Mouse (Mus musculus) testis, adult 2 months (tissue): Measurements from ENCODE around the gene Hipk1. TPM values are rescaled to one million over a fixed set of nuclear protein-coding genes. Genes with fewer than 3 reads are reported as not detected.

Experiments used
- H3K27ac ChIP-seq: fragments of 200-500 bp; 2 replicates; pipeline ENCODE4 v1.5.1; 2012; ENCODE audit warnings: low read depth, low read length; ENCODE audit not compliant: control insufficient read depth, insufficient read depth
- H3K27me3 ChIP-seq: fragments of 200-500 bp; 2 replicates; pipeline ENCODE4 v1.6.1; 2012; ENCODE audit warnings: mild to moderate bottlenecking, low read length, moderate library complexity; ENCODE audit not compliant: control insufficient read depth, insufficient read depth
- H3K36me3 ChIP-seq: fragments of 200-500 bp; 2 replicates; pipeline ENCODE4 v1.6.1; 2012; ENCODE audit warnings: mild to moderate bottlenecking, low read length; ENCODE audit not compliant: control insufficient read depth, insufficient read depth
- H3K4me1 ChIP-seq: fragments of 200-500 bp; 2 replicates; pipeline ENCODE4 v1.6.1; 2012; ENCODE audit warnings: low read length; ENCODE audit not compliant: control insufficient read depth, insufficient read depth
- H3K4me3 ChIP-seq: fragments of 200-500 bp; 2 replicates; pipeline ENCODE4 v1.5.1; 2012; ENCODE audit warnings: low read depth, mild to moderate bottlenecking, low read length, moderate library complexity, mixed read lengths; ENCODE audit not compliant: control insufficient read depth
- CTCF ChIP-seq: fragments of 200-500 bp; IDR thresholded peaks from 2 replicates; pipeline ENCODE4 v1.5.1; 2012; ENCODE audit warnings: low read depth, mild to moderate bottlenecking, inconsistent platforms, low read length, moderate library complexity; ENCODE audit not compliant: control insufficient read depth, insufficient read depth, insufficient replicate concordance
- POLR2A ChIP-seq: fragments of 200-500 bp; IDR thresholded peaks from 2 replicates; pipeline ENCODE4 v1.6.1; 2012; ENCODE audit warnings: low read depth, mild to moderate bottlenecking, inconsistent platforms, low read length, moderate library complexity; ENCODE audit not compliant: control insufficient read depth
- polyA plus RNA-seq: library from polyadenylated mRNA; depleted of rRNA; stranded (reverse); fragments of >200 nt; gene quantifications from 2 replicates; pipeline ENCODE4 v1.2.3, GENCODE M21; 2012

Hipk1 gene
- polyA plus RNA-seq, 1 experiment, result 224 TPM

DNA sequence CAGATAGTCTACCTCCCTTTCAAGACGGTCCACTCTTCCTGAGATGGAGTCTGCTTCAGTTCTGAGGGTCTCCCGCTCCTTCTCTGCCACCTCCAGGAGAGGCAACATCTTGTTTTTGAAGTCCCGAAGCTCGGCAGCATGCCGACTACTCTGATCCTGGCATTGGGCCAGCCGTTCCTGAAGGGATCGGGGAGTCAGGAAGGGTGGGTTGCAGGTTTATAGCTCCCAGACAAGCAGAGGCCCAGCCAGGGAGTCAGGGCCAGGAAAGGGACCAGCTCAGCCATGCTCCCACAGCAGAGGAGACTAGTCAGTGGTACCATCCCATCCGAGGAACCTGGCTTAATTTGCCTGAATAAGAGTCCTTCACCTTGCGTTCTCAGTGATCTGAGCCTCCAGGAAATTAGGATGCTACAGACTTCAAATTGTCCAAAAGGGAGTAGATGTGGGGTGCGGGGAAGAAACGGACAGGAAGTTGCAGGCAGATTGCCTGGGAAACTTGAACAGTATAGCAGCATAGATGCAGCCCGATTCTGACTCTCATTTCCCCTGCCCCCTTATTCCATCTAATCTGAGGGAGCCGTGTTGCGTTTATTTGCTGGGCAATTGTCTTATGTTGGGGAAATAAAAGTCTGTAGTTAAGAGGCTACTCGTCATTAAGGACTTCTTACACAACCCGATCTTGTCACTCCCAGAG lies 54.2 kb downstream of the Hipk1 start:
- peak overlapping the region; percentile 27 for H3K4me3 ChIP-seq
- peak overlapping the region; percentile 54 for H3K27ac ChIP-seq
- no peak for TF ChIP-seq CTCF
- TF ChIP-seq POLR2A, result no peak
- H3K27me3 ChIP-seq, result no peaks in the 10 kb centered on the region
- H3K4me1 ChIP-seq, result peaks cover 5% of the 10 kb centered on the region
- no peaks in the 10 kb centered on the region for H3K36me3 ChIP-seq

- TF ChIP-seq CTCF, result no peak
- no peak for TF ChIP-seq POLR2A
- peak overlapping the region; percentile 27 for H3K4me3 ChIP-seq
- H3K27ac ChIP-seq, result peak overlapping the region; percentile 77
- H3K4me1 ChIP-seq, result peaks cover 5% of the 10 kb centered on the region
- no peaks in the 10 kb centered on the region for H3K36me3 ChIP-seq
- no peaks in the 10 kb centered on the region for H3K27me3 ChIP-seq
These were observed 55.4 kb downstream of the Hipk1 start for GRCm38 (mm10) chr3:103735776-103736600.

- Histone ChIP-seq H3K36me3 (no peaks in the 10 kb centered on the region), H3K4me1 (peaks cover 5% of the 10 kb centered on the region), H3K27me3 (no peaks in the 10 kb centered on the region), H3K4me3 (no peak overlapping the region), H3K27ac (peak overlapping the region; percentile 77)
- TF ChIP-seq POLR2A (0 out of 2 replicates have a peak, but pooled peaks have one; percentile 8), CTCF (no peak)
These were observed 56.5 kb downstream of the Hipk1 start for GRCm38 (mm10) chr3:103734696-103735519.

DNA sequence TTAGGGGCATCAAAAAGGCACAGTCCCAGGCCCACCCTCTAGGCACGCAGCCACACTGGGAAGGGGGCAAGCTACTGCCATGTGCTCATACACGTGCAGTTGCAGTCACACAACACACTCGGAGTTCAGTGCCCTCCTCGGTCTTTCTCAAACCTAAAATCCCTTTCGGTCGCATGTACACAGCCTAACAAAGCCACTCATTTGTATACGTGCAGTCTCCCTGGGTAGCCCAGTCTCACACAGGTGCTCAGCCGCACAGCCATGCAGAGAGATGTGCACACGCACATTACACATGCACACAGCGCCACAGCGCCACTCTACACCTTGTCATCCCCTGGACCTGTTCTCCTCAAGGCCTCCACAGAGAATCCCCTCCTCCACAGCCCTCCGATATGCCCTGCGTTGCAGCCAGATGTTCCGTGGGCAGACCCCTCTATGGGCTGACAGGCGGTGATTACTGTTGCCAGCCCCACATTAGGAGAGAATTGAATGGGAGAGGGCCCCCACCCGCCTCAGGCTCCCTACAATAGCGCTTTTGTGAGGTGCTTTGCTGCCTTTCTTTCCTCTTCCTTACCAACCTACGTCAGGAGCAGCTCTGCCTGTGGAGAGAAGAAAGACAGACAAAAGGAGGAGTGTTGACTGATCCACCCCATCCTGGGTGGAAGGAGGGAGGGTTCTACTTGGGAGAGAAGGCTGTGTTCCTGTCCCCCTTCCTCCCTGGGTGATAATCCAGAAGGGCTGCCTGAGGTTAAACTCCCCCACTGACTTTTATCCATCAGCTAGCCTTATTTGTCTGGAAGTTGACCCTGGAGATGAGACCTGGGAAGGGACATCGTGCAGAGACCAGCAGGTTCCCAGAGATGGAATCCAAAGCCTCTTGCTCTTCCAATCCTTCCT lies 57.3 kb downstream of the Hipk1 start:
- peaks cover 5% of the 10 kb centered on the region for H3K4me1 ChIP-seq
- TF ChIP-seq CTCF (no peak), POLR2A (no peak)
- H3K27me3 ChIP-seq, result no peaks in the 10 kb centered on the region
- H3K4me3 ChIP-seq, result no peak overlapping the region
- H3K27ac ChIP-seq, result peak overlapping the region; percentile 77
- H3K36me3 ChIP-seq, result no peaks in the 10 kb centered on the region

GRCm38 (mm10) chr3:103733176-103733575 lies 58.2 kb downstream of the Hipk1 start:
- Histone ChIP-seq H3K4me1 (peaks cover 3% of the 10 kb centered on the region), H3K4me3 (no peak overlapping the region), H3K27me3 (no peaks in the 10 kb centered on the region), H3K36me3 (no peaks in the 10 kb centered on the region), H3K27ac (no peak overlapping the region)
- TF ChIP-seq CTCF (no peak), POLR2A (no peak)

- TF ChIP-seq CTCF, result no peak
- no peak overlapping the region for H3K27ac ChIP-seq
- no peaks in the 10 kb centered on the region; the same call in 1 of the 2 replicates for H3K4me1 ChIP-seq
- H3K27me3 ChIP-seq, result no peaks in the 10 kb centered on the region
- no peaks in the 10 kb centered on the region for H3K36me3 ChIP-seq
- no peak overlapping the region for H3K4me3 ChIP-seq
These were observed 59.2 kb downstream of the Hipk1 start for GRCm38 (mm10) chr3:103732116-103732515.
